30 mouse cellular contexts compared by ENCODE assay signal in genomic region chr6:50013067-50013466, GRCm38 (mm10).
DNase-seq lines count a peak whose midpoint lies in the region; ATAC-seq lines count a peak whose summit lies in the region.
"Had no signal": no experiment of that assay in that cellular context is flagged by ENCODE, and none has a peak within 500 bp of the region (broad histone marks: within the 10 kb centered on the region; RNA-seq: fewer than 3 reads in every experiment).

No protein-coding gene starts in this region.

- H3K27ac ChIP-seq in heart, embryonic 10.5 days: no peak overlapping the region
- H3K27ac ChIP-seq in heart, embryonic 12.5 days (ENCODE audit: poor library complexity, severe bottlenecking): no peak overlapping the region
- no peak overlapping the region for H3K27ac ChIP-seq in intestine, embryonic 14.5 days (ENCODE audit: low read depth)
- H3K27ac ChIP-seq in intestine, embryonic 15.5 days: no peak overlapping the region
- no peak overlapping the region; the same call in 1 of the 2 replicates for H3K27ac ChIP-seq in midbrain, embryonic 14.5 days (replicated peaks; ENCODE audit: low read depth, low read length)
- 0 out of 2 replicates have a peak overlapping the region, but pooled peaks have one; percentile 9 for H3K27ac ChIP-seq in neural tube, embryonic 15.5 days (replicated peaks)
- H3K27ac ChIP-seq: embryonic facial prominence, embryonic 10.5 days; embryonic facial prominence, embryonic 15.5 days; forebrain, embryonic 13.5 days; limb, embryonic 10.5 days; limb, embryonic 15.5 days; liver, embryonic 14.5 days; stomach, postnatal 0 days had no signal

- DNase-seq in heart, embryonic 10.5 days (ENCODE audit: low spot score): peak; percentile 3
- DNase-seq in intestine, embryonic 14.5 days (ENCODE audit: low spot score): peak; percentile 34
- DNase-seq in midbrain, embryonic 14.5 days: peak; percentile 30
- no peak for DNase-seq in kidney, postnatal 36 days
- DNase-seq: adrenal gland, adult 8-10 months; cerebellum, adult 8-10 months; cerebellum, postnatal 25 days; gastrocnemius, postnatal 14 days; heart, postnatal 36 days; kidney, adult 9 months; kidney, postnatal 10 days; layer of hippocampus, adult 9-11 months; lung, adult 2 months; lung, postnatal 10 days; right cerebral cortex, adult 18-20 months; thymus, adult 18-20 months; thymus, postnatal 25 days had no signal

- no peaks in the 10 kb centered on the region for H3K36me3 ChIP-seq in heart, embryonic 10.5 days
- no peaks in the 10 kb centered on the region for H3K36me3 ChIP-seq in heart, embryonic 12.5 days
- H3K36me3 ChIP-seq in intestine, embryonic 14.5 days (ENCODE audit: control insufficient read depth, insufficient read depth, low read length): no peaks in the 10 kb centered on the region
- no peaks in the 10 kb centered on the region for H3K36me3 ChIP-seq in intestine, embryonic 15.5 days
- no peaks in the 10 kb centered on the region for H3K36me3 ChIP-seq in midbrain, embryonic 14.5 days (ENCODE audit: control insufficient read depth, insufficient read depth, low read length)
- H3K36me3 ChIP-seq in neural tube, embryonic 15.5 days: no peaks in the 10 kb centered on the region
- H3K36me3 ChIP-seq: embryonic facial prominence, embryonic 10.5 days; embryonic facial prominence, embryonic 15.5 days; G1E; limb, embryonic 10.5 days; limb, embryonic 15.5 days had no signal

- 79% methylated on average over 5 of the region's 5 CpGs for WGBS in heart, embryonic 10.5 days
- 79% methylated on average over 5 of the region's 5 CpGs for WGBS in heart, embryonic 12.5 days
- WGBS in intestine, embryonic 14.5 days: 66% methylated on average over 5 of the region's 5 CpGs
- WGBS in intestine, embryonic 15.5 days: 62% methylated on average over 5 of the region's 5 CpGs
- WGBS in midbrain, embryonic 14.5 days: 70% methylated on average over 5 of the region's 5 CpGs
- 55% methylated on average over 5 of the region's 5 CpGs for WGBS in neural tube, embryonic 15.5 days

- H3K4me1 ChIP-seq in heart, embryonic 10.5 days: peaks cover 15% of the 10 kb centered on the region
- H3K4me1 ChIP-seq in heart, embryonic 12.5 days (replicated peaks): peaks cover 15% of the 10 kb centered on the region
- 0 out of 2 replicates have a peak, but pooled peaks cover 4% of the 10 kb centered on the region for H3K4me1 ChIP-seq in intestine, embryonic 14.5 days (replicated peaks; ENCODE audit: control insufficient read depth, insufficient read depth, low read length)
- no peaks in the 10 kb centered on the region for H3K4me1 ChIP-seq in intestine, embryonic 15.5 days (replicated peaks)
- H3K4me1 ChIP-seq in midbrain, embryonic 14.5 days (ENCODE audit: control insufficient read depth, insufficient read depth, low read length): 0 out of 2 replicates have a peak, but pooled peaks cover 6% of the 10 kb centered on the region
- peaks cover 29% of the 10 kb centered on the region for H3K4me1 ChIP-seq in neural tube, embryonic 15.5 days

- no peak overlapping the region for H3K9ac ChIP-seq in heart, embryonic 12.5 days
- no peak overlapping the region for H3K9ac ChIP-seq in intestine, embryonic 14.5 days (ENCODE audit: low read length)
- H3K9ac ChIP-seq in intestine, embryonic 15.5 days: no peak overlapping the region
- no peak overlapping the region for H3K9ac ChIP-seq in midbrain, embryonic 14.5 days (replicated peaks; ENCODE audit: low read length)
- H3K9ac ChIP-seq in neural tube, embryonic 15.5 days (replicated peaks): no peak overlapping the region
- H3K9ac ChIP-seq: embryonic facial prominence, embryonic 15.5 days; forebrain, embryonic 13.5 days; limb, embryonic 15.5 days; liver, embryonic 14.5 days had no signal

- no peak for ATAC-seq in heart, embryonic 12.5 days (ENCODE audit: insufficient number of reproducible peaks, low FRiP score)
- ATAC-seq in intestine, embryonic 14.5 days (replicated peaks; ENCODE audit: low FRiP score, low TSS enrichment, low read depth): no peak
- ATAC-seq in intestine, embryonic 15.5 days: no peak
- ATAC-seq in midbrain, embryonic 14.5 days (ENCODE audit: low FRiP score, low TSS enrichment): no peak
- ATAC-seq in neural tube, embryonic 15.5 days (ENCODE audit: low FRiP score): peak; percentile 22; the same call in 1 of the 2 replicates
- ATAC-seq: forebrain, embryonic 13.5 days; inflammation-experienced regulatory T-cells, adult 6 months had no signal

- H3K27me3 ChIP-seq in heart, embryonic 10.5 days (ENCODE audit: insufficient read depth, poor library complexity, severe bottlenecking): no peaks in the 10 kb centered on the region
- H3K27me3 ChIP-seq in heart, embryonic 12.5 days (replicated peaks): no peaks in the 10 kb centered on the region
- H3K27me3 ChIP-seq in intestine, embryonic 14.5 days (replicated peaks; ENCODE audit: control insufficient read depth, insufficient read depth, low read length): no peaks in the 10 kb centered on the region
- H3K27me3 ChIP-seq in intestine, embryonic 15.5 days (replicated peaks): no peaks in the 10 kb centered on the region
- no peaks in the 10 kb centered on the region for H3K27me3 ChIP-seq in midbrain, embryonic 14.5 days (ENCODE audit: control insufficient read depth, insufficient read depth, low read length)
- no peaks in the 10 kb centered on the region for H3K27me3 ChIP-seq in neural tube, embryonic 15.5 days (replicated peaks)
- H3K27me3 ChIP-seq: embryonic facial prominence, embryonic 15.5 days; forebrain, embryonic 13.5 days; limb, embryonic 15.5 days had no signal

- H3K4me2 ChIP-seq in heart, embryonic 12.5 days: no peak overlapping the region
- no peak overlapping the region for H3K4me2 ChIP-seq in intestine, embryonic 14.5 days (ENCODE audit: low read length)
- H3K4me2 ChIP-seq in intestine, embryonic 15.5 days (replicated peaks): no peak overlapping the region
- no peak overlapping the region for H3K4me2 ChIP-seq in midbrain, embryonic 14.5 days (ENCODE audit: low read length)
- H3K4me2 ChIP-seq in neural tube, embryonic 15.5 days: no peak overlapping the region
- H3K4me2 ChIP-seq: embryonic facial prominence, embryonic 15.5 days; forebrain, embryonic 13.5 days; limb, embryonic 15.5 days had no signal

- H3K4me3 ChIP-seq in heart, embryonic 10.5 days: no peak overlapping the region
- H3K4me3 ChIP-seq in heart, embryonic 12.5 days: no peak overlapping the region
- no peak overlapping the region for H3K4me3 ChIP-seq in intestine, embryonic 14.5 days (ENCODE audit: low read depth, low read length)
- no peak overlapping the region for H3K4me3 ChIP-seq in intestine, embryonic 15.5 days (replicated peaks)
- H3K4me3 ChIP-seq in midbrain, embryonic 14.5 days (replicated peaks; ENCODE audit: low read depth, low read length): no peak overlapping the region
- no peak overlapping the region for H3K4me3 ChIP-seq in neural tube, embryonic 15.5 days (replicated peaks)
- H3K4me3 ChIP-seq: embryonic facial prominence, embryonic 10.5 days; embryonic facial prominence, embryonic 15.5 days; forebrain, embryonic 13.5 days; limb, embryonic 10.5 days; limb, embryonic 15.5 days; myocyte had no signal

- no peaks in the 10 kb centered on the region for H3K9me3 ChIP-seq in heart, embryonic 10.5 days
- no peaks in the 10 kb centered on the region for H3K9me3 ChIP-seq in heart, embryonic 12.5 days (replicated peaks)
- no peaks in the 10 kb centered on the region for H3K9me3 ChIP-seq in intestine, embryonic 14.5 days (ENCODE audit: control insufficient read depth, low read length)
- no peaks in the 10 kb centered on the region for H3K9me3 ChIP-seq in intestine, embryonic 15.5 days
- H3K9me3 ChIP-seq in midbrain, embryonic 14.5 days (ENCODE audit: control insufficient read depth, low read length): no peaks in the 10 kb centered on the region
- no peaks in the 10 kb centered on the region for H3K9me3 ChIP-seq in neural tube, embryonic 15.5 days (replicated peaks)
- H3K9me3 ChIP-seq: embryonic facial prominence, embryonic 10.5 days; embryonic facial prominence, embryonic 15.5 days; forebrain, embryonic 13.5 days; G1E; limb, embryonic 10.5 days; limb, embryonic 15.5 days had no signal

Comparison
In these comparisons a context has a peak if more than half of its experiments do, and no peak if none do; other contexts are left out.
1. DNase-seq: peak in heart, embryonic 10.5 days (single experiment), intestine, embryonic 14.5 days (single experiment) and midbrain, embryonic 14.5 days (single experiment); none in kidney, postnatal 36 days (0 of 2).